Mouse (Mus musculus): ENCODE data around the gene Caly.

- TF ChIP-seq CTCF (IDR thresholded peaks at IDR 0.05; ENCODE audit: low read depth), result no peak
- TF ChIP-seq EP300 (IDR thresholded peaks at IDR 0.05; ENCODE audit: low read depth), result no peak
These were observed 50.0 kb downstream of the Caly start for GRCm38 (mm10) chr7:140032366-140032765.

Data from heart, postnatal 0 days (tissue).